Mouse (Mus musculus) small intestine, adult 2 months (tissue): ENCODE measurements around the gene Cryzl2. TPM values are rescaled to one million over a fixed set of nuclear protein-coding genes. Genes with fewer than 3 reads are reported as not detected.
A peak's percentile ranks its signal among the peaks of the same experiment; 100 is the strongest.

Experiments
- H3K27ac ChIP-seq: fragments of 200-500 bp; 2 replicates; pipeline ENCODE4 v1.5.1; 2012; ENCODE audit warnings: low read depth, low read length, control low read depth, inconsistent platforms; ENCODE audit not compliant: insufficient read depth
- H3K27me3 ChIP-seq: fragments of 200-500 bp; 2 replicates; pipeline ENCODE4 v1.6.1; 2012; ENCODE audit warnings: mild to moderate bottlenecking, moderate library complexity, low read length, inconsistent platforms; ENCODE audit not compliant: control insufficient read depth, insufficient read depth
- H3K36me3 ChIP-seq: fragments of 200-500 bp; 2 replicates; pipeline ENCODE4 v1.6.1; 2012; ENCODE audit warnings: mild to moderate bottlenecking, low read length, control low read depth, inconsistent platforms; ENCODE audit not compliant: control insufficient read depth, insufficient read depth
- H3K4me1 ChIP-seq: fragments of 200-500 bp; 2 replicates; pipeline ENCODE4 v1.6.1; 2012; ENCODE audit warnings: low read length, inconsistent platforms, mixed read lengths; ENCODE audit not compliant: control insufficient read depth, insufficient read depth, insufficient read length
- H3K4me3 ChIP-seq: fragments of 200-500 bp; 2 replicates; pipeline ENCODE4 v1.5.1; 2012; ENCODE audit warnings: low read depth, mild to moderate bottlenecking, control low read depth, inconsistent platforms, low read length, moderate library complexity
- CTCF ChIP-seq: fragments of 200-500 bp; IDR thresholded peaks from 2 replicates; pipeline ENCODE4 v1.5.1; 2012; ENCODE audit warnings: low read depth, mild to moderate bottlenecking, control low read depth, inconsistent platforms, low read length, moderate library complexity, mixed read lengths; ENCODE audit not compliant: insufficient replicate concordance, insufficient read length; ENCODE audit errors: extremely low read depth
- POLR2A ChIP-seq: fragments of 200-500 bp; IDR thresholded peaks from 2 replicates; pipeline ENCODE4 v1.6.1; 2012; ENCODE audit warnings: low read depth, mild to moderate bottlenecking, control low read depth, inconsistent platforms, low read length, moderate library complexity
- WGBS: fragments of 180-500 bp; shearing (Covaris S2); methylation state at CpG from one replicate; pipeline ENCODE4 v1.1.7; 2018; 5-methylcytosine and 5-hydroxymethylcytosine counted together
- polyA plus RNA-seq: library from polyadenylated mRNA; depleted of rRNA; stranded (reverse); fragments of >200 nt; gene quantifications from 2 replicates; pipeline ENCODE4 v1.2.3, GENCODE M21; 2012; rRNA removed

The Cryzl2 gene
- polyA plus RNA-seq, 1 experiment: 2.4 TPM

DNA sequence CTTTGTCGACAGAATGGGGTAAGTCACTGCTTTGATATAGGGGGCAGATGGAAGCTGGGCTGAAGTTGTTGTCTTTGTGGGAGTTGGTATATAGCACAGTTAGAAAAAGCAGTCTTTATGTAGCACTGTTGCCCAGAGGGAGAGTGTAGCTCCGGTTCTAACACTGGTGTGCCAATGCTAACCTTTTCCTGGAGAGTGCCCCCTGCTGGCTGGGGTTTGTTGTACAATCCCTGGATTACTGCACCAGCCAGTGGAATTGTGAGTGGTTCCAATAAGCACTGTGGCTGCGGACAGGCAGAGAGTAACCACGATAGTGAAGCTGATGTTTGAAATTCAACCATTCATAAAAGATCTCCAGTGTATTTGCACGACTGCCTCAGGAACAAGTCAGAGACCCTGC is 79.3 kb downstream of the Cryzl2 start:
- peak; percentile 66; the same call in 1 of the 2 replicates for TF ChIP-seq CTCF
- TF ChIP-seq POLR2A: no peak
- Histone ChIP-seq H3K36me3 (peaks cover 38% of the 10 kb centered on the region), H3K4me3 (no peak overlapping the region), H3K27ac (no peak overlapping the region), H3K4me1 (no peaks in the 10 kb centered on the region), H3K27me3 (no peaks in the 10 kb centered on the region)
- 77% methylated on average over 5 of the region's 5 CpGs for WGBS

Other genes starting within 250 kb of the Cryzl2 start
- 1.0 and 1.4 TPM in 2 replicates for gene Rasal2, start 46.0 kb upstream of the Cryzl2 start, polyA plus RNA-seq
- gene Sec16b, start 48.2 kb downstream of the Cryzl2 start, polyA plus RNA-seq: 18.1 and 33.0 TPM in 2 replicates